Mouse (Mus musculus) stomach, postnatal 0 days (tissue): ENCODE results near the gene Ncam2.

Experiments used
- CTCF ChIP-seq: IDR thresholded peaks from 2 replicates; pipeline ENCODE4 v1.5.1; 2016; ENCODE audit warnings: antibody characterized with exemption, low read depth, mild to moderate bottlenecking, moderate library complexity
- EP300 ChIP-seq: optimal IDR thresholded peaks from 2 replicates; pipeline ENCODE3; 2016; ENCODE audit warnings: antibody characterized with exemption

GRCm38 (mm10) chr16:81319037-81319436 lies 118.5 kb downstream of the Ncam2 start:
- TF ChIP-seq EP300: no peak
- no peak for TF ChIP-seq CTCF
